Mouse (Mus musculus): ENCODE data around the gene Atxn7l3. TPM values are rescaled to one million over a fixed set of nuclear protein-coding genes. Genes with fewer than 3 reads are reported as not detected.

The Atxn7l3 gene
- total and polyA plus RNA-seq, 2 experiments from 2014 or later: 26.5 to 166 TPM

DNA sequence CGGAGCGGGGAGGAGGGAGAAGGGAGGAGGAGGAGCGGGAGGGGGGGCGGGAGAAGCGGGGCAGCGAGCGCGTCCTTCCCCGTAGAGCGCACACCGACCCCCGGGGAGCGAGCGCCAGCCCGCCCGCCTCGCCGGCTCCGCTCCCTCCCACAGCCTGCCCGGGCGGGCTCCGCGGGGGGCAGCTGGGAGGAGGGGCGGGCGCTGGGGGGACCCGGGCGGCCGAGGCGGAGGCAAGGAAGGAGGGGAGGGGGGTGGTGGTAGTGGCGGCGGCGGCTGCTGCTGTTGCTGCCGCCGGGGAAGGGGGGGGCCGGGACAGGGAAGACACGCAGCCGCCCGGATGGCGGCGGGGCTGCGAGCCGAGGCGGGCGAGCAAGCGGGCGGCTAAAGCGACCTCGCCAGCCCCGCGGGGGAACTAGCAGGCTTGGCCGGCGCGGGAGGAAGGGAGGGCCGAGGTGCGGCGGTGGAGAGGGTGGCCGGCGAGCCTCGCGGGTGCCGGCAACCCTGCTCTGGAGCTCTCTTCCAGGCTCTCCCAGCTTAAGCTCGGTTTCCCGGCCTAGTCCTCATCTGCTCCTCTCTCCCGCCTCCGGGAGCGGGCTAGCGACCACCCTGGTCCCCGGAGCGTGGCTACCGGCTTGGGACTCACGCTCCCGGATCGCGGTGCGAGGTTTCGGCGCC is 21.6 kb upstream of the Atxn7l3 start:
- Histone ChIP-seq H3K4me3 (ENCODE audit: low read depth, low read length) (peak overlapping the region; percentile 74), H3K27ac (ENCODE audit: low read depth, low read length) (peak overlapping the region; percentile 98), H3K36me3 (ENCODE audit: insufficient read depth, low read length) (peaks cover 14% of the 10 kb centered on the region), H3K4me2 (ENCODE audit: low read depth, low read length, poor library complexity, severe bottlenecking) (peak overlapping the region; percentile 64), H3K27me3 (ENCODE audit: insufficient read depth, low read length) (no peaks in the 10 kb centered on the region), H3K9ac (replicated peaks; ENCODE audit: low read length, poor library complexity, severe bottlenecking) (peak overlapping the region; percentile 99), H3K4me1 (ENCODE audit: insufficient read depth, low read length) (peaks cover 2% of the 10 kb centered on the region), H3K9me3 (ENCODE audit: low read length) (no peaks in the 10 kb centered on the region)
- WGBS: under 1% methylated on average over 33 of the region's 77 CpGs
- peak; percentile 64 for DNase-seq (ENCODE audit: low spot score)
- no peak for TF ChIP-seq CTCF (IDR thresholded peaks at IDR 0.05)
- peak; percentile 39 for ATAC-seq (ENCODE audit: low FRiP score)

DNA sequence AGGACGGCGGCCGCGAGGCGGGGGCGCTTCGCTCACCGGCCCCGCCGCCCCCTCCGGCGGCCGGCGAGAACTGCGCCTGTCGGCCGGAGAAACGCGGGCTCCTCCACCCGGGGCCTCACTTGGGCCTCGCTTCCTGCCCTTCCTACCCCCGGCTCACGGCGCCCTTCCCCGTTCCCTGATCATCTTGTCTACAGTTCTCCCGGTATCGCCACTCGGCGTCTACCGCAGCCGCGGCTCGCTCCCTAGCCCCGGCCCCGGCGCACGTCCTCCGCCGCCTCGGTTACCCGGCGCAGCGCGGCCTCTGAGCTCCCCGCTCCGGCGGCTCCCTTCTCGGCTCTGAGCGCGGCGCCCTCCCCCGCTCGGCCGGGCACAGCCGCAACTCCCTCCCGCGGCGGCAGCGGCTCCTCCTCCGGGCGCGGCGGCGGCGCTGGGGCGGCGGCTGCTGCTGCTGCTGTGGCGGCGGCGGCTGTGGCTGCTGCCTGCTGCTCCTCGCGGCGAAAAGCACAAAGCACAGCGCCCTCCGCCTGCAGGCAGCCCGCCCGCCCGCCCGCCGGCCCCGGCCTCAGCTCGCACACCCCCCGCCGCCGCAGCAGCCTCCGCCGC is 21.0 kb upstream of the Atxn7l3 start:
- peak; percentile 25 for TF ChIP-seq CTCF (IDR thresholded peaks at IDR 0.05)
- peaks cover 2% of the 10 kb centered on the region; the same call in 1 of the 2 replicates for H3K4me1 ChIP-seq (ENCODE audit: insufficient read depth, low read length)
- peak overlapping the region; percentile 64 for H3K4me2 ChIP-seq (ENCODE audit: low read depth, low read length, poor library complexity, severe bottlenecking)
- no peaks in the 10 kb centered on the region for H3K9me3 ChIP-seq (ENCODE audit: low read length)
- H3K27ac ChIP-seq (ENCODE audit: low read depth, low read length): peak overlapping the region; percentile 98
- H3K27me3 ChIP-seq (ENCODE audit: insufficient read depth, low read length): no peaks in the 10 kb centered on the region
- H3K4me3 ChIP-seq (ENCODE audit: low read depth, low read length): peak overlapping the region; percentile 74
- peak; percentile 33 for ATAC-seq (ENCODE audit: low FRiP score)
- WGBS: under 1% methylated on average over 43 of the region's 87 CpGs
- H3K9ac ChIP-seq (replicated peaks; ENCODE audit: low read length, poor library complexity, severe bottlenecking): peak overlapping the region; percentile 99
- DNase-seq (ENCODE audit: low spot score): peak; percentile 62
- H3K36me3 ChIP-seq (ENCODE audit: insufficient read depth, low read length): peaks cover 21% of the 10 kb centered on the region

DNA sequence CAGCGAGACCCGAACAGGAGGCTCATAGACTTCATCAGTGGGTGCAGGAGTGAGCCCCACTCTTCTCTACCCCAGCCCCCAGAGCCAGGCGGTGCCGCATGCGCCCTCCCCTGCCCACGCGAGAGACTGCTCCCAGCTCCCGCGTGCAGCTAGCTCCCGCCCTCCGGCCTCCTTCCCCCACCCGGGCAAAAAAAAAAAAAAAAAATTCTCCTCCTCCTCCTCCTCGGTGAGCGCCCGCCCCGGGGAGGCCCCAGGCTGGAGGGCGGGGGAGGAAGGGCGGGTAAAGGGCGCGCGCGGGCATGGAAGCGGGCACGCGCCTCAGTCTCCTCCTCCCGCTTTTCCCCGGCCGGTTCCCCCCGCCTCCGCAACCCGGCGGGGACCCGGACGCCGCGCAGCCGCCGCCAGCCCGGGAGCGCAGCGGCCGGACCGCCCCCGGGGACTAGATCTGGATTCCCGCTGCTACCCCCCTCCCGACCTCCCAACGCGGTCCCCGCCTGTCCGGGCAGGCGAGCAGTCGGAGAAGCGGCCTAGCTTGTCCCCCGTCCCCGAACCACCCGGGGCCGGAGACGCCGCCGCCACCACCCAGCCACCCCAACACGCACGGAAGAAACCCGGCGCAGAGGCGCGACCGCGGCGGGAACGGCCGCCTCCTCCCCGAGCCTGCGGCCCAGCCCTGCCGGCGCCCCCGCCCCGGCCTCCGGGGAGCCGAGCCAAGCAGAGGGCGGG is 20.3 kb upstream of the Atxn7l3 start:
- under 1% methylated on average over 39 of the region's 80 CpGs for WGBS
- peaks cover 2% of the 10 kb centered on the region; the same call in 1 of the 2 replicates for H3K4me1 ChIP-seq (ENCODE audit: insufficient read depth, low read length)
- H3K9me3 ChIP-seq (ENCODE audit: low read length): no peaks in the 10 kb centered on the region
- H3K4me3 ChIP-seq (ENCODE audit: low read depth, low read length): peak overlapping the region; percentile 74
- peak overlapping the region; percentile 99 for H3K9ac ChIP-seq (replicated peaks; ENCODE audit: low read length, poor library complexity, severe bottlenecking)
- peak overlapping the region; percentile 64 for H3K4me2 ChIP-seq (ENCODE audit: low read depth, low read length, poor library complexity, severe bottlenecking)
- TF ChIP-seq CTCF (IDR thresholded peaks at IDR 0.05): peak; percentile 45
- peak overlapping the region; percentile 98 for H3K27ac ChIP-seq (ENCODE audit: low read depth, low read length)
- DNase-seq (ENCODE audit: low spot score) (peak; percentile 87), ATAC-seq (ENCODE audit: low FRiP score) (peak; percentile 47)
- no peaks in the 10 kb centered on the region for H3K27me3 ChIP-seq (ENCODE audit: insufficient read depth, low read length)
- peaks cover 24% of the 10 kb centered on the region for H3K36me3 ChIP-seq (ENCODE audit: insufficient read depth, low read length)

DNA sequence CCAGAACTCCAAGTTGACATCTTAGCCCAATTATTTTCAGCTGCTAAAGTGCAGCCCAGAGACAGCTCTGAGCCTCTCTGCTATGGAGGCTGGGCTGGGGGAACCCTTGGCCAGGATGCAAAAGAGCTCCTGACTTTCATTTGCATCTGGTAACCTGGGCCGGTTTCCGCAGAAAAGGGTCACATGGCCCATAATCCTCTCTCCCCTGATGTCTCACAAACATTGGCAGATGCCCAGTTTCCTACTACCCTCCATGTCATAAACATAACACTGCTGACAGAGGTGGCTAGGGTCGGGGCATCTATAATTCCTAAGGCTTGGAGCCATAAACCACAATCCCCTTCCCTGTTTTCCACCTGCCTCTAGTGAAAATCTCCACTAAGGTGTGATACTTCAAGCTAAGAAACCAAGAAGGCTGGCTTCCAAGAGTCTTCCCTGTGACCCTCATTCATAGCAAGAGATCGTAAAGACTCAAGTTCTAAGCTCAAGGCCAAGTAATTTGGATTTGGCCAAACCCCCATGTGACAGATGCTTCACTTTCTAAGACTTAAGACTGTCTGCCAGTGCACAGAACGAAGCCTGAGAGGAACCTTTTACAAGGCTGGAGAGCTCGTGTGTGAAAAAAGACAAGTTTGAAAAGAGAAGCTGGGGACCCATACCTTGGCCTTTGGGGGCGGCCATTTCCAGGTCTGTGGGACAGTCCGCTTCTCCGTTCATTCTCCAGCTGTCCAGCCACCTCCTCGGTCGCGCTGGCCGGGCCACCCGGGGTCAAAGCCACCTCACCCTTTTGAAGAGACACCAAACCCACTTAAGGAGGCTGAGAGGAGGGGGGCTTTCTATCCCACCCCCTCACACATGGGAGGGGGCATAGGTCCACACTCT is 19.5 kb upstream of the Atxn7l3 start:
- Histone ChIP-seq H3K36me3 (ENCODE audit: insufficient read depth, low read length) (peaks cover 24% of the 10 kb centered on the region), H3K27ac (ENCODE audit: low read depth, low read length) (peak overlapping the region; percentile 98), H3K9ac (replicated peaks; ENCODE audit: low read length, poor library complexity, severe bottlenecking) (peak overlapping the region; percentile 99), H3K4me3 (ENCODE audit: low read depth, low read length) (peak overlapping the region; percentile 74), H3K9me3 (ENCODE audit: low read length) (no peaks in the 10 kb centered on the region), H3K4me1 (ENCODE audit: insufficient read depth, low read length) (peaks cover 2% of the 10 kb centered on the region; the same call in 1 of the 2 replicates), H3K4me2 (ENCODE audit: low read depth, low read length, poor library complexity, severe bottlenecking) (peak overlapping the region; percentile 64), H3K27me3 (ENCODE audit: insufficient read depth, low read length) (no peaks in the 10 kb centered on the region)
- no peak for DNase-seq (ENCODE audit: low spot score)
- TF ChIP-seq CTCF (IDR thresholded peaks at IDR 0.05): no peak
- WGBS: 11% methylated on average over 14 of the region's 14 CpGs
- no peak for ATAC-seq (ENCODE audit: low FRiP score)

DNA sequence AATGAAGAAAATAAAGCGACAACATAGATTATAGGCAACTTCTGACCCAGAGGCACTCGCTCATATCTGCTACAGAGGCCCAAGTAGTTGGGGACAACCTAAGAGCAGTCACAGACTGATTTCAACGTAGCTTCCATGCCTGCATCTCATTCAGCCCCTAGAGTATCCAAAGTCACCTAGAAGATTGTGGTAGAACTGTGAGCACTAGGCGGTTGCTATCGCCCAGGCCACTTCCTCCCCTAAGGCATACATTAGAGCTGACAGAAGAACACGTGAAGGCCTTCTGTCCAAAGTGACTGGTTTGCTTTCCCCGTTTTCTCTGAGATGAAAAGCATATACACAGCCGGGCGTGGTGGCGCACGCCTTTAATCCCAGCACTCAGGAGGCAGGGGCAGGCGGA is 17.9 kb upstream of the Atxn7l3 start:
- no peak overlapping the region for H3K27ac ChIP-seq (ENCODE audit: low read depth, low read length)
- ATAC-seq (ENCODE audit: low FRiP score) (no peak), DNase-seq (ENCODE audit: low spot score) (no peak)
- WGBS: 88% methylated on average over 12 of the region's 12 CpGs
- H3K4me1 ChIP-seq (ENCODE audit: insufficient read depth, low read length): 0 out of 2 replicates have a peak, but pooled peaks cover 2% of the 10 kb centered on the region
- H3K36me3 ChIP-seq (ENCODE audit: insufficient read depth, low read length): peaks cover 31% of the 10 kb centered on the region
- TF ChIP-seq CTCF (IDR thresholded peaks at IDR 0.05): no peak
- H3K9me3 ChIP-seq (ENCODE audit: low read length): no peaks in the 10 kb centered on the region
- H3K4me3 ChIP-seq (ENCODE audit: low read depth, low read length): no peak overlapping the region
- no peaks in the 10 kb centered on the region for H3K27me3 ChIP-seq (ENCODE audit: insufficient read depth, low read length)
- H3K9ac ChIP-seq (replicated peaks; ENCODE audit: low read length, poor library complexity, severe bottlenecking): no peak overlapping the region
- H3K4me2 ChIP-seq (ENCODE audit: low read depth, low read length, poor library complexity, severe bottlenecking): no peak overlapping the region
